Mouse (Mus musculus): ENCODE results near the gene Mns1.
"Not testable (repeated sequence)": the region's sequence is repeated elsewhere in the genome, so short reads cannot be mapped to it uniquely, and the experiment has no call there.

Gene Mns1

GRCm38 (mm10) chr9:72437822-72438701 lies at the start of gene Mns1:
Gene Mns1 (plus strand): TSS chr9:72438011.
- peak; percentile 80 to 88 for DNase-seq (ENCODE audit: low spot score in 2 of 2)

- DNase-seq (ENCODE audit: low spot score in 2 of 2): no peak
Observed at GRCm38 (mm10) chr9:72388934-72389333, 48.9 kb upstream of the Mns1 start.

GRCm38 (mm10) chr9:72389431-72390002 lies 48.3 kb upstream of the Mns1 start:
- DNase-seq (ENCODE audit: low spot score in 2 of 2): no peak

GRCm38 (mm10) chr9:72390321-72391077 lies 47.3 kb upstream of the Mns1 start:
- DNase-seq (ENCODE audit: low spot score in 2 of 2): no peak

GRCm38 (mm10) chr9:72392686-72393085 lies 45.1 kb upstream of the Mns1 start:
- no peak for DNase-seq (ENCODE audit: low spot score in 2 of 2)

- no peak for DNase-seq (ENCODE audit: low spot score in 2 of 2)
Observed at GRCm38 (mm10) chr9:72393238-72393637, 44.6 kb upstream of the Mns1 start.

- no peak for DNase-seq (ENCODE audit: low spot score in 2 of 2)
Observed at GRCm38 (mm10) chr9:72393869-72394341, 43.9 kb upstream of the Mns1 start.

GRCm38 (mm10) chr9:72400121-72400520 lies 37.7 kb upstream of the Mns1 start:
- no peak for DNase-seq (ENCODE audit: low spot score in 2 of 2)

- not testable (repeated sequence) for DNase-seq (ENCODE audit: low spot score in 2 of 2)
Observed at GRCm38 (mm10) chr9:72401769-72402168, 36.0 kb upstream of the Mns1 start.

- DNase-seq (ENCODE audit: low spot score in 2 of 2): no peak
Observed at GRCm38 (mm10) chr9:72403421-72403820, 34.4 kb upstream of the Mns1 start.

GRCm38 (mm10) chr9:72404446-72404845 lies 33.4 kb upstream of the Mns1 start:
- DNase-seq (ENCODE audit: low spot score in 2 of 2): no peak

- DNase-seq (ENCODE audit: low spot score in 2 of 2): no peak
Observed at GRCm38 (mm10) chr9:72404934-72405333, 32.9 kb upstream of the Mns1 start.

GRCm38 (mm10) chr9:72405882-72406638 lies 31.8 kb upstream of the Mns1 start:
- no peak for DNase-seq (ENCODE audit: low spot score in 2 of 2)

GRCm38 (mm10) chr9:72408131-72408586 lies 29.7 kb upstream of the Mns1 start:
- peak; percentile 51 to 68 for DNase-seq (ENCODE audit: low spot score in 2 of 2)

GRCm38 (mm10) chr9:72409381-72410225 lies 28.2 kb upstream of the Mns1 start:
- no peak for DNase-seq (ENCODE audit: low spot score in 2 of 2)

GRCm38 (mm10) chr9:72411746-72412145 lies 26.1 kb upstream of the Mns1 start:
- no peak for DNase-seq (ENCODE audit: low spot score in 2 of 2)

GRCm38 (mm10) chr9:72418443-72418842 lies 19.4 kb upstream of the Mns1 start:
- no peak for DNase-seq (ENCODE audit: low spot score in 2 of 2)

- no peak for DNase-seq (ENCODE audit: low spot score in 2 of 2)
Observed at GRCm38 (mm10) chr9:72420490-72420889, 17.3 kb upstream of the Mns1 start.

- no peak for DNase-seq (ENCODE audit: low spot score in 2 of 2)
Observed at GRCm38 (mm10) chr9:72422284-72422683, 15.5 kb upstream of the Mns1 start.

GRCm38 (mm10) chr9:72422753-72423152 lies 15.1 kb upstream of the Mns1 start:
- no peak for DNase-seq (ENCODE audit: low spot score in 2 of 2)

All from natural killer cell, adult 2 months (primary cell).